Mouse (Mus musculus) CD4-positive helper T cell, adult 2 months (primary cell): ENCODE results near the gene Cyb561d1.
"Not testable (repeated sequence)": the region's sequence is repeated elsewhere in the genome, so short reads cannot be mapped to it uniquely, and the experiment has no call there.

ENCODE experiments used
- DNase-seq: peaks from one replicate; pipeline ENCODE4 v3.0.0-alpha.2; 2012; ENCODE audit warnings: low read depth, missing footprints, low spot score

Cyb561d1 gene

GRCm38 (mm10) chr3:108200329-108201323 is at the start of gene Cyb561d1:
Gene Cyb561d1 (minus strand): TSS chr3:108201212.
- peak; percentile 91 for DNase-seq

DNA sequence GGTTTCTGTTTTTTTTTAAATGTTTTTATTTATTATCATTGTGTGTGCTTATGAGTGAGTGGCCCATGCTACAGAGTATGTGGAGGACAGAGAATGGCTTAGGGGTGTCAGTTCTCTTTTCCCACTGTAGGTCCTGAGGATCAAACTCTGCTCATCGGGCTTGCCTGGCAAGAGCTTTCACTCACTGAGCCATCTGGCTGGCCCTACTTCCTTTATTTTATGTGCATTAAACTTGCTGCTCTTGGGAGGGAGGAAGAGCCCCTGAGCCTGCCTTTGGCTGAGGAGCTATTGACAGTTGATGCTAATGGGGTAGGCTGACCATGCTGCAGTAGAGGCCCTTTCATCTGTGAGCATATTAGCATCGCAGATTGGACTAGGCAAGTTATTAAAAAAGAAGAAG is 45.8 kb upstream of the Cyb561d1 start:
- DNase-seq = no peak

GRCm38 (mm10) chr3:108241243-108241839 is 40.3 kb upstream of the Cyb561d1 start:
- no peak for DNase-seq

GRCm38 (mm10) chr3:108237474-108238102 is 36.6 kb upstream of the Cyb561d1 start:
- DNase-seq = not testable (repeated sequence)

DNA sequence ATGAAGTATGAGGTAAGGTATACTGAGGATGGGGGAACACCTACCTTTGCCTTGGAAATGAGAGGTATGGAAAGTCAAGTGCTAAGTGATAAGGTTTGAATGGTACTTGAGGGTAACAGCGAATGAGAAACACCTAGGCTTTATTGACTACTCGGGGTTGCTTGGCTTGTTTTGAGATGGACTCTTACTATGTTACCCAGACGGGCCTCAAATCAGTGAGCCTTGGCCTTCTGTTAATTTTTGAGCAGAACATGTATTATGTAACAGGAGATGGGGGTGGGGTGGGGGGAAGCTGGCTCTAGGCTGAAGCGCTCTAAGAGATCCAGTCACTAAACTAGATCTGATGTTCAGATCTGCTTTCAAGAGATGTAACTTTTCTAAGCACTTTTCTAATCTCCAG is 30.6 kb upstream of the Cyb561d1 start:
- DNase-seq = no peak

- no peak for DNase-seq
Observed at GRCm38 (mm10) chr3:108227521-108227920, 26.5 kb upstream of the Cyb561d1 start.

- peak; percentile 45 for DNase-seq
Observed at GRCm38 (mm10) chr3:108226558-108227350, 25.7 kb upstream of the Cyb561d1 start, which contains the start of gene Sypl2. Gene Sypl2 (minus strand): TSS chr3:108226648.

DNA sequence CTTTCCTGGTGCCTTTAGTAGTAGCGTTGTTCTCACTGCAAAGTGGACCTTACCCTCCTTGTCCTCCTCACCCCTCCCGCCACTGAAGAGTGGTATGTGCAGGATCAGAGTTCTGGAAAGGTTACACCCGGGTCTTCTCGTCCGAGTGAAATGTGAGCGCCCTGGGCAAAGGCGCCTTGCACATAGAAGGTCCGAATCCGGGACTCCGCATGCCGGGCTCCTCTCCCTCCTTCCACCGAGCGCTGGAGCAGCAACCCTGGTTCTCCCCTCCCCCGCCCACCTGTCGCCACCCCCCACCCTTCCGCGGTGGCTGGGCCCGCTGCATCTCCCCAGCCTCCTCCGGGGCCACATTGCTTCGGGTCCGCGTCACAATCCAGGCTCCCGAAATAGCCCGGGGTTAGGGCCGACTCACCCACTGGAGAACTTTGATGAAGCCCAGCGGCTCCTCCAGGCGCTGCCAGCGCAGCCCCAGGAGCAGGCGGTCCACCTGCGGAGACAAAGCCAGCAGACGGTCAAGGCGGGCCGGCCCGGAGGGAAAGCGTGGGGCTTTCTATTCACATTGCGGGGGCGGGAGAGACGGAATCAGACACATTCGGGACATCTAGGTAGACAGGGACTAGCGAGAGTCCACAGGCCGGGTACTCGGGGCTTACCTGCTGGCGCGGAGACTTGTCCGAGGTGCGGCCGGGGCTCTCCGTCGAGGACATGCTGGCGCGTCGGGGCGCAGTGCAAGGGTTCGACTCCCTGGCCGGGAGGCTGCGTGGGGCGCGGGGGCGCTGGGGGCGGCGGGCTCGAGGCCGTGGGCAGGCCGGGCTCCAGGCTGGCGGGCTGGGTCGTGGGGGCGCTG is 24.9 kb upstream of the Cyb561d1 start:
- DNase-seq = no peak

DNA sequence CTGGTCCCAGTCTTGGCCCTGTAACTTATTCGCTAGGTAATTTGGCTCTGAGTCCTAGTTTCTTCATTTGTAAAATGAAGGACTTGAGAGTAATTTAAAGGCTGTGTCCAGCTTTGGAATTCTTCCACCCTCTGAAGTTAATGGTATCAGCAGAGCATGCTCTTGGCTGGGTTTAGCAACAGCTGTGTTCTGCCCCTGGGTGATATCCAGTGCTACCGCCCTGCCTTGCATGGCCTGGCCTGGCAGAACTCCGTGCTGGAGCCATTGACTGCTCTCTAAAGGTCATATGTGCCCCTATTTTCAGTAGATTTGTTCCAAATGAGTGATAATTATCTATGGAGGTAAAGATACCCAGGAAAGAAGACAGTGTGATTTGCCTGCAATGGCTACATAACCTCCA is 19.6 kb upstream of the Cyb561d1 start:
- no peak for DNase-seq

DNA sequence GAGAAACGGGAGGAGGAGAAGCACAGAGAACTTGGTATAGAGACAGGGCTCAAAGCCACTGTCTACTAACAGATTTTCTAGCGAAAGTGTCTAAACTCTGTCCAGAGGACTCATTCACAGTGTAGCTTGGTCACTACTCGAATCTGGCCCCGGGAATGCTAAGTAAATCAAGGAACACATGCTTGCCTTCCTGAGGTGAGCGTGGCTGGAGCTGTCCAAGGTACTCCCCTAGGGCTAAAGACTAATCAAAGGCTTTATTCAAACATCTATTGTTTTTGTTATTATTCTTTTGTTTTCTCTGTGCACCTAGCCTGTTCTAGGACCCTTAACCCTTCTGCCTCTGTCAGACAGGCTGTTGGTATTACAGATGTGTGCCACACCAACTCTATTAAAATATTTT is 13.7 kb upstream of the Cyb561d1 start:
- no peak for DNase-seq

DNA sequence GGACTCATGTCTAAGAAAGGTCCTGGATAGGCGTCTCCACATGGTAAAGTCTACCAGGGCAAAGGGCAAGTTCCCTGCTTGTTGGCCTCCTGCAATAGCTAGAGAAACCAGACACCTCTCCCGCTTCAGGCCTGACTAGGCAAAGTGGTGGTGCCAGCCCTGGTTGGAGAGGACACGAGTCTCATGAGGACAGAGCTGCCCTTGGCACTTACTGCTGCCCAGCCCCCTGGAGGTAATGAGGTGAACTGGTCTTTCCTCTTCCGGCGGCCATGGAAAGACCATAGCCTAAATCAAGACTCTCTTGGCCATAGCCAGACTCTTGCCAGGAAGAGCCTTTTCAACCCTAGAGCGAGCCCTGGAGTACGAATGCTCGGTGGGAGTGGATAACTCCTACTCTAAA is 11.4 kb upstream of the Cyb561d1 start:
- no peak for DNase-seq

GRCm38 (mm10) chr3:108211845-108212244 is 10.8 kb upstream of the Cyb561d1 start:
- DNase-seq = no peak

GRCm38 (mm10) chr3:108210771-108211139 is 9.7 kb upstream of the Cyb561d1 start, which contains the start of gene Atxn7l2:
Gene Atxn7l2 (minus strand): TSS chr3:108210934.
- DNase-seq = no peak

GRCm38 (mm10) chr3:108209946-108210770 is 9.1 kb upstream of the Cyb561d1 start:
- DNase-seq = peak; percentile 97

GRCm38 (mm10) chr3:108209536-108209935 is 8.5 kb upstream of the Cyb561d1 start:
- DNase-seq = no peak

DNA sequence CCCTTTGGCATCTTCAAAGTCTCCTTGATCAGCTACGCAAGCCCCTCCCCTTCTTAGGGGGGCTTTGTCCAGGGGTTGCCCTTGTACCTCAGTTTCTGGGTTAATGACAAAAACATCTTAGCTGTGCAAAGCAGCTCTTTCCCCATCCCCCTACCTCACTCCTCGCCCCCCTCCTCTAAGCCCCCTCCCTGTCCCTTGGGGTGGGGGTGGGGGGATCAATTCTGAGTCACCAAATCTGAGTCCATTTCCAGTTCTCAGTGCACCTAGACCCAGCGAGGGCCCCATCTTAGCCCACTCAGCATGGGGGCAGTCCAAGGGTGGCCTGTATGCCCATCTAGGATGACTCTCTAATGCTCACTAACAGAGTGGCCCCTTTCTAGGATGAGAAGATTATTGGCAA is 8.0 kb upstream of the Cyb561d1 start:
- no peak for DNase-seq

GRCm38 (mm10) chr3:108206731-108207375 is 5.8 kb upstream of the Cyb561d1 start:
- no peak for DNase-seq

DNA sequence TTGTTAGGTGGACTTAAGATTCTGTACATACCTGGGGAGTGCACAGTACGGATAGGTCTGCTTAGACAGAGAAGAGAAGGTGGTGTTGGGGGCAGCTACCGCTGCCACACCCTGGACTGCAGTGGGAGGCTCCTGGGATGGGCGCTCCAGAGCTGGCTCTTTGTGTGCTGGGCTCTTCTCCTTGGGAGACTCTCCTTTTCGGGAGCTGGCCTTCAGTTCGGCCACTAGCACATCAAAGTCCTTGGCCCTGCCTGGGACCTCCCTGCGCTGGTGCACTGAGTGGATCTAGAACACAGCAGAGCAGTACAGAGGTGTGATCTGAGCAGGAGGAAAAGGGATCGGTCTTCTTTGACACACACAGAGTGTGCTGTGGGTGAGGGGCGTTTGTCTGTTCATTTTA is 4.6 kb upstream of the Cyb561d1 start:
- DNase-seq = no peak

- DNase-seq = no peak
Observed at GRCm38 (mm10) chr3:108204470-108204869, 3.5 kb upstream of the Cyb561d1 start.
